Mouse (Mus musculus) testis, postnatal 14 days (tissue): ENCODE measurements around the gene Ppp1r12b.

Experiments used
- DNase-seq: peaks from one replicate; pipeline ENCODE4 v3.0.0; 2021; ENCODE audit warnings: low spot score

Ppp1r12b gene

DNA sequence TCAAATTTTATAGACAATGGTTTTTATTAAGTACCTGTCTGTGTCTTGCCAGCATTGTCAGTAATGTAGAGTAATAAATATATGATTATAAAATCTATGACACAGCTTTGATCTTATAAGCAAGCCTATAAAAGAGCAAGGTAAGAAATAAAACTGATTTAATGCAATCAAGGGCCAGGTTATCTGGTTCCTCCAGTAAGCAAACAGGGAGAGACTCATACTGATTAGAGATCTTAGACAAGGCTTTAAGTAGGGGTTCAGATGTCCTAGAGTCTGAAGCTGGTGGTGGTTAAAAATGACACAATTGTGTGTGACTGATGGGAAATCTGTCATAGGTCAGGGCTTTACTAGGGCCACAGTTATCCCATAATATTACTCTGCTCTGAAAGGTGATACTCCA is 164.3 kb downstream of the Ppp1r12b start:
- DNase-seq = no peak

- no peak for DNase-seq
Observed at GRCm38 (mm10) chr1:134790716-134791439, 164.9 kb downstream of the Ppp1r12b start.

GRCm38 (mm10) chr1:134788096-134788495 is 167.6 kb downstream of the Ppp1r12b start:
- DNase-seq = no peak

DNA sequence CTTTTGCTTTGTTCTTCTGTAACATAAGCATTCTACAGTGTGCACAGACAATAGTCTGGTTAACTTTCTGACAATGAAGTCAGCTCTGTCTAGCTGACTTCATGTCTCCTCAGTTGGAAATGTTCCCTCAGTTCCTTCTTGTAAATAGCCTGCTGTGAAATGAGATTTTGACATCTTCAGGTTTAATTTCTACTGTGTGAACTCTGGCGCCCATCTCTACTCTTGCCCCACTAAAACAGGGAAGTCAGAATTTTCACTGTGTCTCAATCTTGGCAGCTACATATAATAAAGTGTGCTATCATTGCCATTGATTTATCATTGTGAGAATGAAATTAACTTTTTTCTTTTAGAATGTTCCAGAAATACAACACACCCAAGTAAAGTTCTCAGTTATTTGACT is 170.8 kb downstream of the Ppp1r12b start:
- no peak for DNase-seq

GRCm38 (mm10) chr1:134784481-134784880 is 171.3 kb downstream of the Ppp1r12b start:
- DNase-seq = no peak

DNA sequence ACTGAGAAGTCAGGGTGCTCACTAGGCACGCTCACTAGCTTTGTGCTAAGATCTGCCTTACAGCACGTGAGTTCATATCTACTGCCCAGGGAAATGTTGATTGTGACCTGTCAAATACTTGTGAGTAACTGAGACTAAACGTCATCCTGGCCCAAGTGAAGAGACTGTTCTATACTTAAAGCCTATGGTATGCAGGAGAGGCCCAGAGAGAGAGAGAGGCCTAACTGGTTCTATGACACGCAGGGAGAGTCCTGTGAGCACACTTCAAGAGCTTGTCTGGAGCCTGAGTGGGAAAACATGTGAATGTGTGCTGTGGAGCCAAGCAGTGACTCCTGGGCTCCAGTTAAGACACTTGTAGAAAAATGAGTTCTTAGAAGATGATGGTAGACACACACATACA is 171.8 kb downstream of the Ppp1r12b start:
- DNase-seq = no peak

DNA sequence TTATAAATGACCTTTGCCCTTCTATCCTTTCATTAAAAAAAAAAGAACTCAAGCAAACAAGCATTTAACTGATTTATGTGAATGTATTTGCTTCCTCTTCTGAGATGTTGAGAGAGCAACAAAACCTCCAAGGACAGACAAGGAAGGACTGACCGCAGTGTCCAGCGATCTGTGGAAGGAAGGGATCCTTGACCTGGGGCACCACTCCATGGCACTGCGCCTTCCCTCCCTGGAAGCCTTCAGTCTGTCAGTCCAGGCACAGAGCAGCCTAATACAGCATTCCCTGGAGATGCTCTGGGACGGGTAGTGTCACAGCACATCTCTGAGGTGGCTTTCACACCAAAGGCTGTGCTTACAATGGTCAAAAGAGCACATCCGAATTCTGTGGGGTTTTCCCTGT is 172.9 kb downstream of the Ppp1r12b start:
- DNase-seq = no peak

DNA sequence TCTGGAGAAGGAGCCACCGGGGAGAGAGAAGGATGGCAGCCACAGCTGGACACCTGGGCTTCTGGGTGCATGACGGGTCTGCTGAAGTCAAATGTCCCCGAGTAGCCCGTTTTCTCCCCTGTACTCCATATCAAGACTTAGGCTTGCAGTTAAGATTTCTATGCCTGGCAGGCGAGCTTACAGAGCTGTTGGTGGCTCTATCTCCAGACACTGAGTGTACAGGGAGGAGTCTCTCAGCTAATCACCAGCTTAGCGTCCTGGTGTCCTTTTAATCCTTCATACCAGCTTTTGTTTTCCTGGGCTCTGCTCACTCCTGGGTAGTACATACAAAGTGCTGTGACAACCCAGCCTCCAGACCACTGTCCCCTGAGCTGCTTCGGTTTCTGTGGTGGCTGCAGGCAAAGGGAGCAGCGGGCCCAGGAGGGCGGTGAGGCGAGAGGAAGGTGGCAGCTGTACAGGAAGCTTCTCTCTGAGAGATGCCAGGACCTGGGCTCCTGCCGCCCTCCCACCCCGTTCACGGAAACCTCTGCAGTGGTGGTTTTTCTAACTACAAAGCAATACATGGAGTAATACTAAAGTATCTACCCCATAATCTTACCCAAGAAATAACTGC is 177.7 kb downstream of the Ppp1r12b start:
- no peak for DNase-seq

DNA sequence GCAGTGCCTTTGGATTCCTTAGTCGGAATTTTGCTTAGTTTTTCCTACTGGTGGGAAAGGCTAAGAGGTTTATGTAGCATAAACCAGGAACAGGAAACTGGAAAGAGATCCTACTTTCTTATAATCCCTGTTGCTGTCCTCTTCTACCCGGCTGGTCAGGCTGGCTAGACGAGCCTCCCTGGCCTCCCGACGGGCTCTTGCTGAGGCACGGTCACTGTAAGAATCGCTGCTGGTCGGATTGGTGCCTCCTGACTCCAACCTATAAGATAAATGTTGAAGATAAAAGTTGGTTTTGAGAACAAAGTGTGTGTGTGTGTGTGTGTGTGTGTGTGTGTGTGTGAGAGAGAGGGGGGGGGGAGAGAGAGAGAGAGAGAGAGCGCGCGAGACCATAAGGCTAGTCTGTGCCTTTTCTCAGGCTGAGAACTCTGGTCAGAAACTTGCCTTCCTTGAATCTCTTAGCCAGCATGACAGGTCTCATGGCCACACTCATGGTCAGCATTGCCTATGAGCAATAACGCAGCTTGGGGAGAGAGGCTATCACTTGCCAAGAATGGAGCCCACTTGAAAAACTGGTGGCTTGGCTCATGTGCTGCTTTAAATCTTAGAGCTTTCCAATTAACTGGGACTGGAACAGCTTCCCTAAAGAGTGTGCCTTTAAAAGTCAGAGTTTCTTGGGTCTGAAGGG is 178.4 kb downstream of the Ppp1r12b start:
- DNase-seq = no peak

GRCm38 (mm10) chr1:134775631-134776030 is 180.1 kb downstream of the Ppp1r12b start:
- no peak for DNase-seq

GRCm38 (mm10) chr1:134774728-134775287 is 180.9 kb downstream of the Ppp1r12b start:
- no peak for DNase-seq

DNA sequence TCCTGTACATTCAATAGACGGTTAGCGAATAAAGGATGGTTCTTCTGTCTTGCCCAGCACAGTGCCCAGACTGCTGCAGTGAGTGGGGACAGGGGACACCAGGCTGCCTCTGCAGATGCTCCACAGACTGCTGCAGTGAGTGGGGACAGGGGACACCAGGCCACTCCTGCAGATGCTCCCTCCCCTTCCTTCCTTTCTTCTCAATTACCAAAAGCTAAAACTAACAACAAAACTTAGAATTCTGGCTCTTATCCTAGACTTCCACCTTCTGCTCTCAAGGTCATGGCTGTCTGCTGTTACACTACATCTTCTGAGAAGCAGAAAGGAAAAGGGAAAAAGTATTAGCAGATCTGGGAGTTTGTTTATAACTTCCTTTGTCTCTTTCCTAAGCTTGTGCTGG is 181.5 kb downstream of the Ppp1r12b start:
- no peak for DNase-seq

- peak; percentile 68 for DNase-seq
Observed at GRCm38 (mm10) chr1:134773256-134773655, 182.5 kb downstream of the Ppp1r12b start.

GRCm38 (mm10) chr1:134772821-134773220 is 182.9 kb downstream of the Ppp1r12b start:
- no peak for DNase-seq

DNA sequence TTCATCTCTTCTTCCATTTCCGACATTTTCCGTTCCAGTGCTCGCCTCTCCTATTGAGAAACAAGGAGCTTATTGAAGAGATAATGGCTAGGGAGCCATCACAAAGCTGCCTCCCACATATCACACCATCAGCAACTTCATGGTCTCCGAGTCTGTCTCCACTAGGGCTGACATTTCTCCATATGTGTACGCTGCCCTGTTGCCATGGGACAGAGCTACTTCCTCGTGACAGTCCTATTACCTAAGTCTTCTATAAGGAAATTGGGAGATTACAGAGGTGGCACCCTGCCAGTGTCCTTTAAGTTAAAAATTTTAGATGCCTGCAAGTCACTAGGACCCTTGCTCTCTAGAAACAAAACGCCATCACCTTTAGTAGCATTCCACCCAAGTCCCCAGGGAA is 183.7 kb downstream of the Ppp1r12b start:
- no peak for DNase-seq

DNA sequence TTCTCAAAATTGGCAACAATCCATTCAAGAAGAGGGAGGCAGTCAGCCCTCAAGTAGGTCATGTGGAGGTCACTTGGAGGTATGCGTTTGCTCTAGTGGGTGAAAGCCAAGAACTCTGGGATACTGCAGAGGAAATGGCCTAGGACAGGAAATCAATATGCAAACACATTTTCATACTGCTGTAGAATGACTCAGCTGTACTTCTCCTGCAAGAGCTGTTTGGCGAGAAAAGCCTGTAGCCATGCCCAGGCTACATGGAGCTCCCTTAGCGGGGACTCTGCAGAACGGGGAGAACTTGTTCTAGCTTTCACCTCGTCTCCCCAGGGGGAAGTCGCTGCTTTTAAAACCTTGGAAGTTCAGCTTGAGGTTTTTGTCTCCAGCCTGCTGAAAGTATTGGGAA is 184.4 kb downstream of the Ppp1r12b start:
- DNase-seq = peak; percentile 67

DNA sequence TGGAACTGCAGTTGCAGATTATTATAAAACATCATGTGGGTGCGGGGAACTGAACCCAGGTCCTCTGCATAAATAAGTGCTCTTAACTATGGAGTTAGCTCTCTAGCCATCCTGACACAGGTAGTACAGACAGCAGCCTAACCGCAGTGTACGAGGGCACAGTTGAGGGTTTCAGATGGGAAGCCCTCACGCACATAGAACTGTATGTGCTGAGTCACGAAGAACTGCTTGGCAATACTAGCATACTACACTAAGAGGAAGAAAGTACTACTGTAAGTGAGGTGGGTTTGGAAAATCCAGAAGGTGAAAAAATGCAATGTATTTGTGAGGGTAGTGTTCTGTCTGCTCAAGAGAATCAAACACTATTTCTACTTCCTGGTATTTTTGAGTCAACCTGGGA is 185.4 kb downstream of the Ppp1r12b start:
- DNase-seq = no peak

DNA sequence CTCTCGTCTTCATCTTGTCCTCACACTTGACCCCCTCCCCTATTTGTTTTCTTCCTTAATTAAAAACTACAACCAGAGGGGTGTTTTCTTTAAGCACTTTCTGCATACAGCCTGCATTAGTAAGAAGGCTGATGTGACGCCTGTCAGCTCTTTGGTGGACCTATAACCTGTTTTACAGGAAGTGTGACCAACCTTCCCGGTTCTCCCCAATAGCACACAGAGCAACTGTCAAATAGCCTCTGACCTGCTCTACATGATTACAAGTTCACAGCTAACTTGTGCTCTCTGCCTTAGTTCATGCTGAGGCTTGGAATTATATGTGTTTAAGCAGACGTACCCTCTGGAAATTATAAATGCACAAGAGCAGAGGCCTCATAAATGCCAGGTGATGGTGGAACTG is 189.3 kb downstream of the Ppp1r12b start:
- no peak for DNase-seq

DNA sequence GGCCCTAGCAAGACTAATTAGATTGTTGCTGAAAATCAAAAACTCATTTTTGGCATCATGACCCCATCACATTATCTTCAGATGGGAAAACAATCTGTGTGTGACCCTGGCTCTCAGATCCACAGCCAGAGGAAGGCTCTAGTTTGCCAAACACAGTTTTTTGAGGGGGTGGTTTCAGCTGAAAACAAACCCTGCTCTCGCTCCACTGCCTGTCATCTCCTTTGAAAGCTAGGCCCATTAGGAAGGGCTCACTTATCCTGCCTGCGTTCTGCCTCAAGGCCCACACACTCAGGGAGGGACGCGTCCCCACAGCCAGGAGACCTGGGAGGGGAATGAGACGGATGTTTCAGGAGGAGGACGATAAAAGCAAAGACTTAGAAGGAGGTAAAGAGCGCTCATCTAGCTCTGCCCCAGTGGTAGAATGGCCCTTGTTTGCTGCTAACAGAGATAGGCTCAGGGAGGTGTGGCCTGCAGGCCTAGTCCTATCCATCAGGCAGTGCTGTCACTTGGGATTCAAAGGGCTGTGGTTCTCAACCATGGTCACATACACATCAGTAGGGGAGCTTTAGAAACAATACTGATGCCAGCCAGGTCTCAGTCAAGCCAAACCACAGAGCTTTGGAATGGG is 190.8 kb downstream of the Ppp1r12b start:
- DNase-seq = no peak

- no peak for DNase-seq
Observed at GRCm38 (mm10) chr1:134763776-134764438, 191.8 kb downstream of the Ppp1r12b start.

GRCm38 (mm10) chr1:134763250-134763649 is 192.5 kb downstream of the Ppp1r12b start:
- no peak for DNase-seq

DNA sequence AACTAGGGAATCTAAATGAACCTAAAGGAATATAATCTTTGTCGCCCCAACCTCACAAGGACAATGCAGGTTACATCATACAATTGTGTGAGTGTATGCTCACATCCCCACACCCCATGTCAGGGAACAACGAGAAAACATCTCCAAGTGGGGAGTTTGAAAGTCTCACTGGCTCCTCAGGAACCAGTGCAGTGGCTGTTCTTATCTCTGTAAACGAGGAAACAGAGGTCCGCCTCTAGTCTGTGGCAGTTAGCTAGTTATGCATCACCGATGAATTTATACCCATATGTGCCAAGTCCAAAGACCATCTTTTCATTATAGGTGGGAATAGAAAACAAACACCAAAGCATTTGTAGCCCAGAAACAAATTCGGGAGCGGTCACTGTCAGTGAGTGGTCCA is 194.2 kb downstream of the Ppp1r12b start:
- no peak for DNase-seq
